Mouse (Mus musculus) hindbrain, postnatal 0 days (tissue): ENCODE data around the gene Nucb1. TPM values are rescaled to one million over a fixed set of nuclear protein-coding genes. Genes with fewer than 3 reads are reported as not detected.
"Not testable (repeated sequence)": the region's sequence is repeated elsewhere in the genome, so short reads cannot be mapped to it uniquely, and the experiment has no call there.

ENCODE experiments used
- ATAC-seq: fragments of 200-750 bp; cut with Nextera tagmentation; 2 replicates; pipeline ENCODE4 v1.8.0; 2017; ENCODE audit warnings: mild to moderate bottlenecking, moderate TSS enrichment, moderate library complexity
- DNase-seq: peaks from one replicate; pipeline ENCODE4 v3.0.0-alpha.2; 2015; ENCODE audit warnings: low spot score
- H3K27ac ChIP-seq: fragments of 300-500 bp; sonication (generic); 2 replicates; pipeline ENCODE4 v1.5.1; 2014; ENCODE audit warnings: mild to moderate bottlenecking
- H3K27me3 ChIP-seq: fragments of 300-500 bp; sonication (generic); 2 replicates; pipeline ENCODE4 v1.6.1; 2014; ENCODE audit warnings: low read length, mixed read lengths; ENCODE audit not compliant: insufficient read depth
- H3K36me3 ChIP-seq: fragments of 300-500 bp; sonication (generic); 2 replicates; pipeline ENCODE4 v1.6.1; 2014; ENCODE audit warnings: low read length, mixed read lengths; ENCODE audit not compliant: insufficient read depth
- H3K4me1 ChIP-seq: fragments of 300-500 bp; sonication (generic); 2 replicates; pipeline ENCODE4 v1.6.1; 2014; ENCODE audit warnings: antibody characterized with exemption, low read length, mixed read lengths; ENCODE audit not compliant: insufficient read depth
- H3K4me2 ChIP-seq: fragments of 300-500 bp; sonication (generic); 2 replicates; pipeline ENCODE4 v1.6.1; 2014; ENCODE audit warnings: low read depth, mild to moderate bottlenecking, low read length, moderate library complexity, mixed read lengths
- H3K4me3 ChIP-seq: fragments of 300-500 bp; sonication (generic); 2 replicates; pipeline ENCODE4 v1.5.1; 2014; ENCODE audit warnings: low read length
- H3K9ac ChIP-seq: fragments of 300-500 bp; sonication (generic); replicated peaks from 2 replicates; pipeline ENCODE4 v1.6.1; 2014; ENCODE audit warnings: mild to moderate bottlenecking, low read length, moderate library complexity, mixed read lengths
- H3K9me3 ChIP-seq: fragments of 300-500 bp; sonication (generic); 2 replicates; pipeline ENCODE4 v1.6.1; 2016; ENCODE audit warnings: low read length, mixed read lengths
- CTCF ChIP-seq: IDR thresholded peaks from 2 replicates; pipeline ENCODE4 v1.5.1; 2016; ENCODE audit warnings: antibody characterized with exemption, control low read depth, low read depth
- WGBS: fragments of 180-500 bp; shearing (Covaris S2); extraction: QIAGEN DNeasy Blood & Tissue Kit; methylation state at CpG from one replicate; pipeline ENCODE4 v1.1.7; 2014; 5-methylcytosine and 5-hydroxymethylcytosine counted together
- polyA plus RNA-seq: library from polyadenylated mRNA; unstranded; fragments of >200 nt; fragmentation: Nextera tagmentation; extraction: Ambion mirVana; gene quantifications from 2 replicates; pipeline ENCODE4 v1.2.1, GENCODE M21; 2015
- total RNA-seq: library from RNA; depleted of rRNA; stranded (reverse); fragments of >200 nt; gene quantifications from 2 replicates; pipeline ENCODE4 v1.2.3, GENCODE M21; 2014

Gene Nucb1
- total and polyA plus RNA-seq, 2 experiments from 2014 or later: 93.7 to 144 TPM

DNA sequence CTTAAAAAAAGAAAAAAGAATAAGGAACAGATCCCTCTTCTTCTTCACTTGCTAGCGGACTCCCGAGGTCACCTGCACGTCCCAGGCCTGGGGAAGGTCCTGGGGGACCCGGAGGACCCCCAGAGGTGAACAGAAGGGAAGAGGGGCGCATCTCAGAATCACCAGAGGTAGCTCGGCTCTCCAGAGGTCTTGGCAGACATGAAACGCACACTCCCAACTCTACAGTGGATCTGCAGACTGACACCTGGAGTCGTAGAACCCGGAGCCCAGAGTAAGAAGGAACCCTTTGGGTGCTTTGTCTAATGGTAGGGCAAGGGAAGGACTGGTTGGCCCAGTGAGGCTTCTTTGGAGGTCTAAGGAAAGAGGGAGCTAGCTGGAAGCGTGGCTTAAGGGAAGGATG, 27.4 kb upstream of the Nucb1 start:
- no peak for TF ChIP-seq CTCF
- DNase-seq (no peak), ATAC-seq (0 out of 2 replicates have a peak, but pooled peaks have one; percentile 6)
- H3K27ac ChIP-seq: peak overlapping the region; percentile 61; the same call in 1 of the 2 replicates
- H3K4me3 ChIP-seq: peak overlapping the region; percentile 45
- no peaks in the 10 kb centered on the region for H3K9me3 ChIP-seq
- peak overlapping the region; percentile 66 for H3K9ac ChIP-seq
- H3K4me1 ChIP-seq: peaks cover 5% of the 10 kb centered on the region; the same call in 1 of the 2 replicates
- WGBS: 79% methylated on average over 10 of the region's 10 CpGs
- H3K36me3 ChIP-seq: no peaks in the 10 kb centered on the region
- peak overlapping the region; percentile 75 for H3K4me2 ChIP-seq
- H3K27me3 ChIP-seq: no peaks in the 10 kb centered on the region

DNA sequence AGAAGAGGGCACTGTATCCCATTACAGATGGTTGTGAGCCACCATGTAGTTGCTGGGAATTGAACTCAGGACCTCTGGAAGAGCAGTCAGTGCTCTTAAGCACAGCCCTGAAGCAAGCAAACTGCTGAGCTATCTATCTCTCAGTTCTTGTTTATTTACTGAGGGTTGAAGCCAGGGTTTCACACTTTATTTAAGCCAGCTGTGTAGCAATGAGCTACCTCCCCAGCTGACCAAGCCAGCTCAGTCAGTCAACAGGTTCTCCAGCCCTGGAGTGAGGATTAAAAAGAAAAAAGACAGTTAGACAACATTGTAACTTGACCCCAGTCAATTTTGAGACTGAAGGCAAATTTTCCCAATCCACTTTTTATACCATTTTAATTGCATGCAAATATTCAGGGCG, 25.5 kb upstream of the Nucb1 start:
- ATAC-seq: no peak
- Histone ChIP-seq H3K9ac (no peak overlapping the region), H3K36me3 (no peaks in the 10 kb centered on the region), H3K9me3 (no peaks in the 10 kb centered on the region), H3K27me3 (no peaks in the 10 kb centered on the region), H3K4me2 (no peak overlapping the region), H3K27ac (no peak overlapping the region), H3K4me3 (no peak overlapping the region), H3K4me1 (peaks cover 5% of the 10 kb centered on the region; the same call in 1 of the 2 replicates)
- no peak for TF ChIP-seq CTCF
- WGBS: 75% methylated on average over 1 of the region's 1 CpGs
- DNase-seq: no peak

DNA sequence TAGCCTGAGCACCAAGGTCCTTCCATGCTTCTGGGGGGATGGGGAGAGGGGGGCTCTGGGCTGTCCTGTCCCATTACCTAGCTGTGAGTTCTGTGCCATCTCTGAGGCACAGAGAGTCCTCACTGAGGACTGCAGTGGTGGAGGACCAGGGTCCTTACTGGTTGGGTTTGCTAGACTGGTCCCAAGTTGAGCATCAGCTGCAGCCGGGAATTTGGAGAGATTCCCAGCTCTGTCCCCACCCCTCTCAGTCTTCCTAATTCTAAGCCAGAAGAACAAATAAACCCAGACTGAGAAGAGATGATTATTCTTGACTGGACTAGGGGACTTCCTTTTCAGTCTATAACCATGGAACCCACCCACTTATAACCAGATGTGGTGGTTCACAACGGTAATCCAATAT, 20.4 kb upstream of the Nucb1 start:
- DNase-seq: no peak
- Histone ChIP-seq H3K27me3 (no peaks in the 10 kb centered on the region), H3K9me3 (no peaks in the 10 kb centered on the region), H3K4me2 (no peak overlapping the region), H3K36me3 (no peaks in the 10 kb centered on the region), H3K9ac (no peak overlapping the region), H3K4me1 (no peaks in the 10 kb centered on the region), H3K4me3 (no peak overlapping the region), H3K27ac (no peak overlapping the region)
- no peak for TF ChIP-seq CTCF
- whole genome bisulfite sequencing: 67% methylated on average over 2 of the region's 2 CpGs
- ATAC-seq: no peak

DNA sequence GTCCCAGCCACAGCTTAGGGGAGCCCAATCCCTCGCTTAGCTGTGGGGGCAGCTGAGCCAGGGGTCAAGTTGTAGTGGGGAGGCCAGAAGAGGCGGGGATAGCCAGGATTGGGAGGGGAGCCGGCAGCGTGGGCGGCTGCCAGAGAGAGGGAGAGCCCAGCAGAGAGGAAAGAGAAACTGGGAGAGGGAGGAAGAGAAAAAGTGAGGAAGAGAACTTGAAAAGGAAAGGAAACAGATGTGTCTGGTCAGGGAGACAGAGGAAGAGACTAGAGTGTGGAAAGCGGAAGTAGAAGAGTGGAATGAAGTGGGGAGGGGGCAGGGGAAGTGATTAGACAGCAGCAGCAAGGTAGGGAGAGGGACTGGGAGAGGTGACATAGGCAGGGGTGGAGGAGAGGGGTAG, 19.3 kb upstream of the Nucb1 start:
- Histone ChIP-seq H3K4me2 (no peak overlapping the region), H3K4me1 (peaks cover 11% of the 10 kb centered on the region; the same call in 1 of the 2 replicates), H3K27me3 (no peaks in the 10 kb centered on the region), H3K4me3 (no peak overlapping the region), H3K9ac (no peak overlapping the region), H3K27ac (no peak overlapping the region), H3K36me3 (no peaks in the 10 kb centered on the region), H3K9me3 (no peaks in the 10 kb centered on the region)
- ATAC-seq: no peak
- DNase-seq: no peak
- no peak for TF ChIP-seq CTCF
- WGBS: 18% methylated on average over 6 of the region's 6 CpGs

DNA sequence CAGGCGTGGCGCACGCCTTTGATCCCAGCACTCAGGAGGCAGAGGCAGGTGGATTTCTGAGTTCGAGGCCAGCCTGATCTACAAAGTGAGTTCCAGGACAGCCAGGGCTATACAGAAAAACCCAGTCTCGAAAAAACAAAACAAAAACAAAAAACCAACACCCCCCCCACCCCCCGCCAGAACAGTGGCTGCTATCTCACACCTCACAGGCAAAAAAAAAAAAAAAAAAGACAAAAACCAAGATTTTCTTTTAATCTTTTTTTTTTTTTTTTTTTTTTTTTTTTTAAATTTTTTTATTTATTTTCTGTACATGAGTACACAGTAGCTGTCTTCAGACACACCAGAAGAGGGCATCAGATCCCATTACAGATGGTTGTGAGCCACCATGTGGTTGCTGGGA, 17.0 kb upstream of the Nucb1 start:
- H3K4me1 ChIP-seq: peaks cover 11% of the 10 kb centered on the region; the same call in 1 of the 2 replicates
- not testable (repeated sequence) for DNase-seq, H3K4me2 ChIP-seq, ATAC-seq, H3K27me3 ChIP-seq, H3K9me3 ChIP-seq, H3K27ac ChIP-seq, H3K36me3 ChIP-seq, H3K4me3 ChIP-seq, H3K9ac ChIP-seq
- 93% methylated on average over 6 of the region's 6 CpGs for WGBS

DNA sequence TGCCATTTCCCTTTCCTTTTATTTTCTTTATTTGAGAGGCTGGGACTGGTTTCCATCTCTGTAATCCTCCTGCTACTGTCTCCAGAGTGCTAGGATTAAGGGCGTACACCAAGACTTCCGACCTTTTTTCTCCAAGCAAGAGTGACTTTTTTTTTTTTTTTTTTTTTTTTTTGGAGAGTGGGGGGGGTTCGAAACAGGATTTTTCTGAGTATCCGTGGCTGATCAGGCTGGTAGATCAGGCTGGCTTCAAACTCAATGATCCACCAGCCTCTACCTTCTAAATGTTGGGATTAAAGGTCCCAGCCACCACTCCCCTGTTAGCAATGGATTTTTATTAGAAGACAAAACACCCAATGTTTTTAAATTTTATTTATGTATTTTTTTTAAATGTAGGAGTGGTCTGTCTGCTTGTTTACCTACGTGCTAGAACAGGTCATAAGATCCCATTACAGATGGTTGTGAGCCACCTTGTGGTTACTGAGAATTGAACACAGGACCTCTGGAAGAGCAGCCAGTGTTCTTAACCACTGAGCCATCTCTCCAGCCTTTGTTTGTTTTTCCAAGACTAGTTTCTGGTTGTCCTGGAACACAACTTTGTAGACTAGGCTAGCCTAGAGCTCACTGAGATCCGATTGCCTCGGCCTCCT, 16.4 kb upstream of the Nucb1 start:
- H3K27me3 ChIP-seq: no peaks in the 10 kb centered on the region
- peaks cover 11% of the 10 kb centered on the region; the same call in 1 of the 2 replicates for H3K4me1 ChIP-seq
- H3K36me3 ChIP-seq: no peaks in the 10 kb centered on the region
- peak; percentile 36; the same call in 1 of the 2 replicates for TF ChIP-seq CTCF
- ATAC-seq (no peak), DNase-seq (no peak)
- peak overlapping the region; percentile 71 for H3K9ac ChIP-seq
- H3K27ac ChIP-seq: peak overlapping the region; percentile 83
- H3K9me3 ChIP-seq: no peaks in the 10 kb centered on the region
- peak overlapping the region; percentile 64 for H3K4me2 ChIP-seq
- peak overlapping the region; percentile 71 for H3K4me3 ChIP-seq
- WGBS: 24% methylated on average over 7 of the region's 7 CpGs

DNA sequence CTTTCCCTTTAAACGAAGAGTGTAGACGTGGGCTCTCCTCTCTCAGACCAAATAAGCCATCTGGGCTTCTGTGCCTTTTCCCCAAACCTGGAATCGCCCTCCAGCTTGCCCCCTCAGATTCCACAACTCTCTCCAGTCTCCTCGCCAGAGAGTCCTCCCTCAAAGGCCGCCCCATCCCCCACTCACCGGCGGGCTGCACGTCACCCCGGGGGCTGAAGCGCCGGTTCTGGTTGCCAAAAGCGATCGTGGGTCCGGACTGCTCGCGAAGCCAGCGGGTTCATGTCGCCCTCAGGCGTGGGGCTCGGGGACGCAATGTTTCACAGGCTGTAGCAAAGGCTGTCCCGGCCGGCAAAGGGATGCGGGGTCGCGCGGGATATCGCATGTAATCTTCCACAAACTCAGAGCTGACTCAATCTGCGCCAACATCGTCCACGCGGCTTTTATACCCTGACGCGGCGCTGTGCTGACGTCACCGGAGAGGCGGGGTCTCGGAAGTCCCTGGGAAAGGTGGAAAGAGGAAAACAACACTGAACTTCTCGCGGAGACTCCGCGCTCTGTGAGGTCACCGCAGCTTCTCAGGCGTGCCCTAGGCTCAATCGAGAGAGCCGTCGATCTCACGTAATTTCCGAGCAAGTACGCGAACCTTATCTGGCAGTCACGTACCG, 15.7 kb upstream of the Nucb1 start, which contains the start of the genes Ppp1r15a and Plekha4:
Gene Ppp1r15a (minus strand): TSS at position 460 of the 665 bp plus-strand sequence.
Gene Plekha4 (plus strand): TSS at position 522 of the 665 bp plus-strand sequence.
- Histone ChIP-seq H3K9ac (peak within 1 kb of the TSS; percentile 71), H3K36me3 (no peaks in the 10 kb centered on the region), H3K27me3 (no peaks in the 10 kb centered on the region), H3K4me2 (peak within 1 kb of the TSS; percentile 64), H3K9me3 (no peaks in the 10 kb centered on the region), H3K27ac (peak within 1 kb of the TSS; percentile 83), H3K4me1 (peaks cover 11% of the 10 kb centered on the region; the same call in 1 of the 2 replicates), H3K4me3 (peak within 1 kb of the TSS; percentile 71)
- no peak for TF ChIP-seq CTCF
- DNase-seq (peak; percentile 94), ATAC-seq (peak; percentile 91)
- WGBS: under 1% methylated on average over 54 of the region's 54 CpGs
